ENCODE assay signal across 24 mouse cellular contexts in the genomic region with DNA sequence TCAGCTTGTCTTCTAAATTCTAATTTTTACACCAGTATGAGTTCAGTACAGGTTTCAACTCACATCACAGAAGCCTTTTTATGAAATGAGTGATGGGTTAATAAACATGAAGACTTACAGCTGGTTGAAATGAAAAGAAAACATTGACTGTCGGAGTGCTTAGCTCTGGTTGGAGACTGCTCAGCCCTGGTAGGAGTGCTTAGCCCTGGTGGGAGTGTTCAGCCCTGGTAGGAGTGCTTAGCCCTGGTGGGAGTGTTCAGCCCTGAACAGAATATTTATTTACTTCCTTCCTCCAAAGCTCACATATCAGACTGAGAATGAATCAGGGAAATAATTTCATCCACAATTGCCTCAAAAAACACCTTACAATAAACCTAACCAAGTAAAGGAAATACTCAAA.
"Had no signal": no experiment of that assay in that cellular context is flagged by ENCODE, and none has a peak within 500 bp of the region (broad histone marks: within the 10 kb centered on the region; RNA-seq: fewer than 3 reads in every experiment).

No protein-coding gene starts in this region.

- H3K4me1 ChIP-seq: heart, embryonic 10.5 days; heart, embryonic 12.5 days; hindbrain, embryonic 10.5 days; hindbrain, embryonic 12.5 days; intestine, embryonic 15.5 days; limb, embryonic 13.5 days; limb, embryonic 15.5 days; liver, embryonic 12.5 days had no signal

- H3K9ac ChIP-seq: heart, embryonic 12.5 days; hindbrain, embryonic 12.5 days; hindbrain, embryonic 14.5 days; intestine, embryonic 15.5 days; limb, embryonic 13.5 days; limb, embryonic 15.5 days; liver, embryonic 12.5 days; liver, embryonic 14.5 days had no signal

- H3K4me2 ChIP-seq: heart, embryonic 12.5 days; hindbrain, embryonic 12.5 days; hindbrain, embryonic 14.5 days; intestine, embryonic 15.5 days; limb, embryonic 13.5 days; limb, embryonic 15.5 days; liver, embryonic 12.5 days had no signal

- H3K4me3 ChIP-seq: gastrocnemius, adult 2 months; heart, embryonic 10.5 days; heart, embryonic 12.5 days; hindbrain, embryonic 10.5 days; hindbrain, embryonic 12.5 days; intestine, embryonic 15.5 days; limb, embryonic 13.5 days; limb, embryonic 15.5 days; liver, embryonic 12.5 days had no signal

- H3K9me3 ChIP-seq: heart, embryonic 10.5 days; heart, embryonic 12.5 days; hindbrain, embryonic 10.5 days; hindbrain, embryonic 12.5 days; intestine, embryonic 15.5 days; limb, embryonic 13.5 days; limb, embryonic 15.5 days; liver, embryonic 12.5 days had no signal

- H3K27ac ChIP-seq: gastrocnemius, adult 2 months; heart, embryonic 10.5 days; hindbrain, embryonic 10.5 days; hindbrain, embryonic 12.5 days; hindbrain, embryonic 14.5 days; intestine, embryonic 15.5 days; limb, embryonic 13.5 days; limb, embryonic 15.5 days; liver, embryonic 12.5 days; liver, embryonic 14.5 days had no signal

- ATAC-seq: forebrain, embryonic 16.5 days; hindbrain, embryonic 16.5 days; inflammation-experienced regulatory T-cells, adult 6 months; intestine, embryonic 15.5 days; intestine, postnatal 0 days; liver, embryonic 12.5 days had no signal

- DNase-seq: gastrocnemius, adult 2 months; gastrocnemius, postnatal 10 days; gastrocnemius, postnatal 25 days; heart, adult 18-20 months; heart, postnatal 10 days; heart, postnatal 4 days; layer of hippocampus, adult 9-11 months; layer of hippocampus, postnatal 36 days; left cerebral cortex, postnatal 4 days; lung, adult 18-20 months had no signal

- H3K36me3 ChIP-seq: heart, embryonic 10.5 days; heart, embryonic 12.5 days; hindbrain, embryonic 10.5 days; hindbrain, embryonic 12.5 days; intestine, embryonic 15.5 days; limb, embryonic 13.5 days; limb, embryonic 15.5 days; liver, embryonic 12.5 days had no signal

- H3K27me3 ChIP-seq: heart, embryonic 12.5 days; hindbrain, embryonic 12.5 days; intestine, embryonic 15.5 days; limb, embryonic 13.5 days; limb, embryonic 15.5 days; liver, embryonic 12.5 days had no signal
